Mouse (Mus musculus) layer of hippocampus, postnatal 14 days (tissue): ENCODE results near the gene Myf6. TPM values are rescaled to one million over a fixed set of nuclear protein-coding genes. Genes with fewer than 3 reads are reported as not detected.

Source experiments
- DNase-seq, 2 experiments: peaks; one replicate each; pipeline ENCODE4 v3.0.0; 2021 to 2022; ENCODE audit warnings: low spot score in 2 of 2, mixed read lengths in 1 of 2
- long read RNA-seq, 2 experiments: library from polyadenylated mRNA; stranded (forward); transcript quantifications; one replicate each; pipeline ENCODE4 v2.0.0; 2021
- total RNA-seq, 2 experiments: library from RNA; stranded (reverse); gene quantifications; 2 replicates each; pipeline ENCODE4 v1.2.3; 2021

The Myf6 gene
- not detected for total RNA-seq
- long read RNA-seq, experiment 1, result 0 reads
- long read RNA-seq, experiment 2, result 0 reads

GRCm38 (mm10) chr10:107494568-107494967 is at the start of gene Myf6:
Gene Myf6, minus strand, starts transcription at chr10:107494737.
- DNase-seq, result no peak

GRCm38 (mm10) chr10:107543026-107543425 is 48.5 kb upstream of the Myf6 start:
- DNase-seq, result no peak

GRCm38 (mm10) chr10:107528758-107529157 is 34.2 kb upstream of the Myf6 start:
- no peak for DNase-seq

GRCm38 (mm10) chr10:107519216-107519615 is 24.7 kb upstream of the Myf6 start:
- peak in 1 of 2 experiments; percentile 31 for DNase-seq

DNA sequence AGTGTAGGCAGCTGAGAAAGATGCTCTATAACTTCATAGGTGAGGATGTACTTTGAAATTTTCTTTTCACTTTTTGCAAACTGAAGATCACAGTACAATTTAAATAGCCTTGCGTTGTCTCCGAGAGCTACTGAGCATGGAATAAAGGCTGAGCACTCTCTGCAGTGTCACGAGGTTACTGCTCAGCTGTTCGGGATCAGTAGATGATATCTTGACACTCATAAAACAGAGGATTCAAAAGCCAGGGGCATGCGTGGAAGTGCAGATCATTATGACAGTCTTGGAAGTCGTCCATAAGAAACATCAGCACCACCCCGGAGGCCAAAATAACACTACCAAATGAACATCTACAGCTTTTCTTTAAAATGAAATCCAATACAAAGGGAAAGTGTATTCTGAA is 22.1 kb upstream of the Myf6 start:
- DNase-seq, result no peak

- no peak for DNase-seq
These were observed 20.2 kb upstream of the Myf6 start for GRCm38 (mm10) chr10:107514735-107515134.

DNA sequence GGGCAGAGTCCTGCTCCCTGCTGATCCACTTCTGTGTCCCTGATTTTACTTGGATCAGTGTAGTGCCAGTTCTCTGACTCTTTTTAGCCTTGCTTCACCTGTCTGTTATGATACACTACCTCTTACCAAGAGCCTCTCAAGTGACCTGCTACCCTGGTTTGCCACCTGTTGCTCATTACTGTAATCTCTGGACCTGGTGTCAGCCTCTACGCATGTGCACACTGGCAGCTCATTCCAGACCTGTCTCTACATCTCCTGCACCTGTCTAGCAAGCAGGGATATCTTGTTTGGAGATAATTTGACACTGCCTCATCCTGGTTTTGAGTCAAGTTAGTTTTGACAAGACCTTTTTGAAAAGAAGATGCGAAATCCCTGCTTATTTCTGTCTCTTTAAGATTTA is 11.9 kb upstream of the Myf6 start:
- no peak for DNase-seq

GRCm38 (mm10) chr10:107503430-107503829 is 8.9 kb upstream of the Myf6 start:
- no peak for DNase-seq

DNA sequence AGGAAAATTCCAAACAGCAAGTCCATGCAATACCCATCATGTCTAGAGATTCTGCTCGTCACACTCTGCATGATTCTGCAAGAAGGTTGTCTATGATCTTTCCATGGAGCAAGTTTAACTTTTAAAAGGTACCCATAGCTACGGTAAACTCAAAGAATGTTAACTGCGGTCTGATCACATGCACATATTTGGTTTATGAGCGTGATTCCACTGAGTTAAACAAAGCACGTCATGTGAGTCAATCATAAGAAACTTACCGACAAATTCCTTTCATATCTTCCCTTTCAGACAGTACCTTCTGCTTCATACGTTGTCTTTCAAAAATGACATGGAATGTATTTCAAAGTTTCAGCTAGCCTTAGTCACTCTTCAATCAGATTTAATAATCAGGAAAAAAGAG is 7.7 kb upstream of the Myf6 start:
- no peak for DNase-seq

- DNase-seq, result no peak
These were observed 5.1 kb upstream of the Myf6 start for GRCm38 (mm10) chr10:107499656-107500055.

DNA sequence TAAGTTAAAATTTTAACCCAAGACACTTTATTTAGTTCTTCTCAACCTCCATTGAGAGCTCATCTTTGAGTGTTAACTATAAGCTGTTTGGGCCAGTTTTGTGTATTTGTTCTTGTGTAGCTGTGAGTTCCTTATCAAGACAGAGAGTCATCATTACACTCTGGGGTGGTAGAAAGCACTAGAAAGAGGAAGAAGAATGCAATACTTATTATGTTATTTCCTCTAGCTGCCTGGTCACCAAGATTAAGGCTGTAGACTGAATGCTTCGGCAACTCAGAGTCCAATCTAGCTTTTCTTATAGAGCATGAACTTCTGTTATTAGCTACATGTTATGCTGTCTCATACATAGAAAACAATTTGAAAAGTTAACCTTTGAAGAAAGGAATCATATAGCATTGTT is 1.9 kb upstream of the Myf6 start:
- no peak for DNase-seq

GRCm38 (mm10) chr10:107493580-107494474 is 710 bp downstream of the Myf6 start:
- no peak for DNase-seq

DNA sequence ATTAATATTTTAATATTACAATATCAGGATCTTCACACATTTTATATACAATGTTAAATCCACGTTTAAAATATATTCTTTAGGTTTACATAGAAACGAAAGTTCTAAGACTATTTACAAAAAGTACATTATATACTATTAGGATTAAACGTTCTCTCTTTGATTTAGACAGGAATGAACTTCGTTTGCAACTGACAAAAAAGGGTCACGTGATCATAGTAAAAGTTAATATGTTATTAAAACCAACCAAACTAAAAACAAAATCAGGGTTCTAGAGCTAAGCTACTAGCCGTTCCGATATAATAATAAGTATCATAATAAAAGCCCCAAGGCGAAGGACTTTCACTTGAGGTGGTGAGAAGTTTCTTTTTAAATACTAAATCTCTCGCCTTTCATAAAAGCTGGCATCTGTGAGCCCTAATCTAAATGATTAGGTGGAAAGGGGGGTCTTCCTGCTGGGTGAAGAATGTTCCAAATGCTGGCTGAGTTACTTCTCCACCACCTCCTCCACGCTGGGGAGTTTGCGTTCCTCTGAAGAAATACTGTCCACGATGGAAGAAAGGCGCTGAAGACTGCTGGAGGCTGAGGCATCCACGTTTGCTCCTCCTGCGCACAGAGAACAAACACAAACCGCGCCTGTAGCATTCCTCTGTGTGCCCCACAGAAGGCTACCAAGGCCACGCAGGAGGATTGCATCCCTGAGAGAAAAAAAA is 1.5 kb downstream of the Myf6 start:
- DNase-seq, result no peak

DNA sequence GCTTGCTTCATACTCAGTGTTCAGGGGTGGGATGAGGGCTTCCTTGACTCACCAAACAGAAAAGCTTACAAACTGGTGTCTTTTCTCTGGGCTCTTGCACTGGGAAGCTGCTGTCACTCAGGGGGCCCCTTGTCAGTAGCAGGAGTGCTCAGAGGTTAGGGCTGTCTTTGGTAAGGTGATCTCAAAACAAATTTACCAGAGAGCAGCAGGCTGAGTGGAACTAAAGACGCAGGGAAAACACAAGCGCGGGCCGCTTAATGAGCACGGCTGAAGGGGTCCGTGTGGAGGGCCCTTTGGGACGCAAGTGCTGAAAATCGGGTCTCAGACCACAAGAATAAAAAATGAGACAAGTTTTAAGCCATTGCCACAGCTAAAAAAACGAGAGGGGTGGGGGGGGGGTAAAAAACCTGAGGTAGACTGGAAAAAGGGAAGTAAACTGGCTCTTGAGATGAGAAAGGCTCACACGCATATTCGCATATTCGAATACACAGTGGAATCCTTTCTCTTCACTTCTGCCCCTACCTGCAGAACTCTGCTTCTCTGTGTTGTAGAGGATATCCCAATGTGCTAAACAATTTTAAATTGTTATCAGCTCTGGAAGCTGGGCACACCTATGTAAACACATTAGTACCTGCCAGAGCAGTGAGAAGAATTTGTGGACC is 5.8 kb downstream of the Myf6 start:
- DNase-seq, result no peak

DNA sequence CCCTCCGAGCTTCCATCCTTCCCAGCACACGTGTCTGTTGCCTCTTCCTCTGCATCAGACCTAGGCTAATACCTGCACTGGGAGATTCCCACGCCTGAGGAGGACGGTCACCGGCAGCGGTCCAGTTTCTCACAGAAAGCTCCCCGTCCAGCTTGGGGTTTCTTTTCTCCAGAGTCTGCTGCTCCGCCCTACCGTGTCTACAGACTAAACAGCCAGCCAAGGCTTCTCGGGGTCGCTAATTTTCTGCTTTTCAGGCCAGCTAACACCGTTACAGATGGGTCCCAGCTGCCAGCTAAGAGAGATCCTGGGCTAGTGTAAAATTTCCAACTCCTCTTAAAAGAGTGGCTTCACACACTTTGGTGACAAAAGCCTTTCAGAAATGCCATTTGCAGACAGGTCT is 7.8 kb downstream of the Myf6 start:
- no peak for DNase-seq

GRCm38 (mm10) chr10:107485870-107486269 is 8.7 kb downstream of the Myf6 start, which contains the start of gene Myf5:
Gene Myf5, minus strand, starts transcription at chr10:107486134.
- DNase-seq, result no peak

DNA sequence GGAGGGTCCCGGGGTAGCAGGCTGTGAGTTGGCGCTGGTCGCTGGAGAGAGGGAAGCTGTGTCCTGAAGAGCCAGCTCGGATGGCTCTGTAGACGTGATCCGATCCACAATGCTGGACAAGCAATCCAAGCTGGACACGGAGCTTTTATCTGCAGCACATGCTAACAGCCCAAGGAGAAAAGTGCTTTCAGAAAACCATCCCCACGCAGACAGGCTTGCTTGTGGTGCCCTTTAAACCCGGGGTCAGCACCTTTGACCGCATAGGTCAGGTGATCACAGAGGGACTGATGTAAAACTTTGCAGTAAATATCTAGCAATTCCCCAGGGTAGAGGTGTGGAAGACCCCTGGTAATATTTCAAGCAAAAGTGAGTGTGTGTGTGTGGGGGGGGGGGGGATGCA is 10.5 kb downstream of the Myf6 start:
- no peak for DNase-seq

DNA sequence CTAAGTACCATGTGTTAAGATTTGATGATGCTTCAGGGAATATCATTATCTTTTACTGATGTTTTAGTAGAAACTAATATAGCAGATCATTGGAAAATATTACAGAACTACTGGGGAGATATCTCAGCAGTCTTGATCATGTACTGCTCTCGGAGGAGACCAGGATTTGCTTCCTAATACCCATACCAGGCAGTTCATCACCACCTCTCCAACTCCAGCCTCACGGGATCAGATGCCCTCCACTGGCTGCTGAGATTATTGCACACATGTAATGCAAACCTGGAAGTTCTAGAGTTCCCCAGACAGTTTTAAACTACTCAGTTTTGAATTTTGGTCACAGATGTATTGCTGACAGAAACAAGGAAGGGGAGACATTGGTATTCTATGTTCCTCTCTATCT is 21.0 kb downstream of the Myf6 start:
- DNase-seq, result no peak

GRCm38 (mm10) chr10:107471712-107472111 is 22.8 kb downstream of the Myf6 start:
- DNase-seq, result no peak

DNA sequence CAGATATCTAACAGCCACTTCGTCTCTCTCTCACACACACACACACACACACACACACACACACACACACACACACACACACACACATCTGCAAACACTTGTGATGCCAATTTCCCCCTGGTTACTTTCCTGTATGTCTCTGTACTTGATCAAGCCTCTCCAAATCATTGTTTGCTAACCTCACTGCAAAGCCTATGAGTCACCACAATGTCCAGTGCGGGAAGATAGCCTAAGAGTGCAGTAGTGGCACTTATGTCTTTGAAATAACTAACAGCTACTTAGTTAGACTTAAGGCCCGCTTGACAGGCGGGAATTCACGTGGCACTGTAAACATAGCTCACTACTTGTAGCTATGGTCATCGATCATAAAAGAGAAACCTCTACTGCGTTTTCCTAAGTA is 26.7 kb downstream of the Myf6 start:
- no peak for DNase-seq

- no peak for DNase-seq
These were observed 44.8 kb downstream of the Myf6 start for GRCm38 (mm10) chr10:107449496-107450330.
